Mouse (Mus musculus): ENCODE measurements around the gene Plekhm3.

Plekhm3 gene

GRCm38 (mm10) chr1:64827434-64827833, 129.2 kb downstream of the Plekhm3 start:
- DNase-seq (ENCODE audit: low read depth, low spot score): no peak

GRCm38 (mm10) chr1:64826348-64827103, 130.1 kb downstream of the Plekhm3 start:
- DNase-seq (ENCODE audit: low read depth, low spot score): peak; percentile 63

- no peak for DNase-seq (ENCODE audit: low read depth, low spot score)
These were observed 133.1 kb downstream of the Plekhm3 start for GRCm38 (mm10) chr1:64823564-64823963.

- DNase-seq (ENCODE audit: low read depth, low spot score): no peak
These were observed 138.9 kb downstream of the Plekhm3 start for GRCm38 (mm10) chr1:64817709-64818108.

GRCm38 (mm10) chr1:64813182-64813581, 143.4 kb downstream of the Plekhm3 start:
- DNase-seq (ENCODE audit: low read depth, low spot score): no peak

- no peak for DNase-seq (ENCODE audit: low read depth, low spot score)
These were observed 144.7 kb downstream of the Plekhm3 start for GRCm38 (mm10) chr1:64811956-64812355.

GRCm38 (mm10) chr1:64809085-64809484, 147.5 kb downstream of the Plekhm3 start:
- peak; percentile 60 for DNase-seq (ENCODE audit: low read depth, low spot score)

- peak; percentile 42 for DNase-seq (ENCODE audit: low read depth, low spot score)
These were observed 148.9 kb downstream of the Plekhm3 start for GRCm38 (mm10) chr1:64807766-64808165.

- no peak for DNase-seq (ENCODE audit: low read depth, low spot score)
These were observed 151.4 kb downstream of the Plekhm3 start for GRCm38 (mm10) chr1:64805217-64805616.

- DNase-seq (ENCODE audit: low read depth, low spot score): no peak
These were observed 154.0 kb downstream of the Plekhm3 start for GRCm38 (mm10) chr1:64802631-64803030.

GRCm38 (mm10) chr1:64797621-64798020, 159.0 kb downstream of the Plekhm3 start:
- DNase-seq (ENCODE audit: low read depth, low spot score): no peak

- peak; percentile 80 for DNase-seq (ENCODE audit: low read depth, low spot score)
These were observed 159.6 kb downstream of the Plekhm3 start for GRCm38 (mm10) chr1:64796867-64797582.

- DNase-seq (ENCODE audit: low read depth, low spot score): peak; percentile 79
These were observed 161.2 kb downstream of the Plekhm3 start for GRCm38 (mm10) chr1:64795284-64796040.

- DNase-seq (ENCODE audit: low read depth, low spot score): no peak
These were observed 162.5 kb downstream of the Plekhm3 start for GRCm38 (mm10) chr1:64794096-64794495.

- no peak for DNase-seq (ENCODE audit: low read depth, low spot score)
These were observed 163.4 kb downstream of the Plekhm3 start for GRCm38 (mm10) chr1:64793234-64793530.

- DNase-seq (ENCODE audit: low read depth, low spot score): no peak
These were observed 163.9 kb downstream of the Plekhm3 start for GRCm38 (mm10) chr1:64792521-64793233.

- peak; percentile 19 for DNase-seq (ENCODE audit: low read depth, low spot score)
These were observed 164.8 kb downstream of the Plekhm3 start for GRCm38 (mm10) chr1:64791826-64792225.

- peak; percentile 18 for DNase-seq (ENCODE audit: low read depth, low spot score)
These were observed 165.5 kb downstream of the Plekhm3 start for GRCm38 (mm10) chr1:64790806-64791790.

GRCm38 (mm10) chr1:64787701-64788515, 168.7 kb downstream of the Plekhm3 start:
- DNase-seq (ENCODE audit: low read depth, low spot score): no peak

GRCm38 (mm10) chr1:64779863-64780262, 176.8 kb downstream of the Plekhm3 start:
- DNase-seq (ENCODE audit: low read depth, low spot score): no peak

All from 3T3-L1 (cell line).